Mouse (Mus musculus) spleen, adult 2 months (tissue): ENCODE measurements around the gene Slco2a1. TPM values are rescaled to one million over a fixed set of nuclear protein-coding genes. Genes with fewer than 3 reads are reported as not detected.

Experiments used
- DNase-seq, 2 experiments: peaks; one replicate each; pipeline versions ENCODE4 v3.0.0 to v3.0.0-alpha.2; 2012 to 2021; ENCODE audit warnings: low spot score in 2 of 2, low read depth in 1 of 2
- H3K27ac ChIP-seq: fragments of 200-500 bp; 2 replicates; pipeline ENCODE4 v1.5.1; 2012; ENCODE audit warnings: low read length, inconsistent platforms; ENCODE audit not compliant: insufficient read depth
- H3K27me3 ChIP-seq: fragments of 200-500 bp; 2 replicates; pipeline ENCODE4 v1.6.1; 2012; ENCODE audit warnings: mild to moderate bottlenecking, moderate library complexity, low read length, inconsistent platforms; ENCODE audit not compliant: control insufficient read depth, insufficient read depth
- H3K36me3 ChIP-seq: fragments of 200-500 bp; 2 replicates; pipeline ENCODE4 v1.6.1; 2012; ENCODE audit warnings: mild to moderate bottlenecking, low read length, inconsistent platforms; ENCODE audit not compliant: control insufficient read depth, insufficient read depth
- H3K4me1 ChIP-seq: fragments of 200-500 bp; 2 replicates; pipeline ENCODE4 v1.6.1; 2011; ENCODE audit warnings: inconsistent platforms; ENCODE audit not compliant: control insufficient read depth, insufficient read depth, insufficient read length
- H3K4me3 ChIP-seq: fragments of 200-500 bp; 2 replicates; pipeline ENCODE4 v1.5.1; 2011; ENCODE audit warnings: mild to moderate bottlenecking, inconsistent platforms; ENCODE audit not compliant: insufficient read depth, insufficient read length; ENCODE audit errors: extremely low read depth
- CTCF ChIP-seq: fragments of 200-500 bp; IDR thresholded peaks from 2 replicates; pipeline ENCODE4 v1.5.1; 2011; ENCODE audit warnings: mild to moderate bottlenecking, inconsistent platforms; ENCODE audit not compliant: insufficient read depth, insufficient read length, insufficient replicate concordance; ENCODE audit errors: extremely low read depth
- POLR2A ChIP-seq: fragments of 200-500 bp; IDR thresholded peaks from 2 replicates; pipeline ENCODE4 v1.6.1; 2011; ENCODE audit warnings: low read depth, low read length, inconsistent platforms
- WGBS: fragments of 180-500 bp; shearing (Covaris S2); methylation state at CpG from one replicate; pipeline ENCODE4 v1.1.7; 2018; 5-methylcytosine and 5-hydroxymethylcytosine counted together
- polyA plus RNA-seq: library from polyadenylated mRNA; depleted of rRNA; stranded (reverse); fragments of >200 nt; gene quantifications from 2 replicates; pipeline ENCODE4 v1.2.3, GENCODE M21; 2012

Slco2a1 gene
- polyA plus RNA-seq, 1 experiment, result 57.0 TPM

- H3K27me3 ChIP-seq, result no peaks in the 10 kb centered on the region
- no peaks in the 10 kb centered on the region for H3K4me1 ChIP-seq
- WGBS, result 68% methylated on average over 8 of the region's 8 CpGs
- DNase-seq, result no peak
- H3K27ac ChIP-seq, result no peak overlapping the region
- H3K36me3 ChIP-seq, result no peaks in the 10 kb centered on the region
- no peak overlapping the region for H3K4me3 ChIP-seq
- TF ChIP-seq CTCF, result no peak
- no peak for TF ChIP-seq POLR2A
These were observed 93.9 kb downstream of the Slco2a1 start for GRCm38 (mm10) chr9:103082246-103082975.

GRCm38 (mm10) chr9:103083405-103083804 is 94.9 kb downstream of the Slco2a1 start:
- Histone ChIP-seq H3K4me3 (no peak overlapping the region), H3K4me1 (no peaks in the 10 kb centered on the region), H3K36me3 (no peaks in the 10 kb centered on the region), H3K27me3 (no peaks in the 10 kb centered on the region), H3K27ac (no peak overlapping the region)
- WGBS, result 66% methylated on average over 3 of the region's 3 CpGs
- no peak for DNase-seq
- TF ChIP-seq POLR2A (no peak), CTCF (no peak)

- TF ChIP-seq CTCF (no peak), POLR2A (no peak)
- WGBS, result 94% methylated on average over 6 of the region's 6 CpGs
- H3K27ac ChIP-seq, result no peak overlapping the region
These were observed 98.2 kb downstream of the Slco2a1 start for GRCm38 (mm10) chr9:103086736-103087135.

GRCm38 (mm10) chr9:103087301-103087700 is 98.8 kb downstream of the Slco2a1 start:
- Histone ChIP-seq H3K27me3 (no peaks in the 10 kb centered on the region), H3K27ac (no peak overlapping the region), H3K4me3 (no peak overlapping the region), H3K4me1 (no peaks in the 10 kb centered on the region; the same call in 1 of the 2 replicates), H3K36me3 (no peaks in the 10 kb centered on the region)
- 75% methylated on average over 8 of the region's 8 CpGs for WGBS
- TF ChIP-seq POLR2A, result no peak
- DNase-seq, result no peak

More at GRCm38 (mm10) chr9:103086736-103087135, 98.2 kb downstream of the Slco2a1 start:
- Histone ChIP-seq H3K27me3 (no peaks in the 10 kb centered on the region), H3K4me3 (no peak overlapping the region), H3K4me1 (no peaks in the 10 kb centered on the region), H3K36me3 (no peaks in the 10 kb centered on the region)
- no peak for DNase-seq

- Histone ChIP-seq H3K4me3 (no peak overlapping the region), H3K36me3 (no peaks in the 10 kb centered on the region), H3K27me3 (no peaks in the 10 kb centered on the region), H3K27ac (no peak overlapping the region), H3K4me1 (no peaks in the 10 kb centered on the region; the same call in 1 of the 2 replicates)
- TF ChIP-seq CTCF (no peak), POLR2A (no peak)
- 79% methylated on average over 2 of the region's 2 CpGs for WGBS
- DNase-seq, result no peak
These were observed 100.1 kb downstream of the Slco2a1 start for GRCm38 (mm10) chr9:103088661-103089060.

- DNase-seq, result no peak
- no peak overlapping the region for H3K4me3 ChIP-seq
- no peaks in the 10 kb centered on the region for H3K36me3 ChIP-seq
- H3K27ac ChIP-seq, result no peak overlapping the region
- TF ChIP-seq CTCF, result no peak
- TF ChIP-seq POLR2A, result no peak
- no peaks in the 10 kb centered on the region for H3K27me3 ChIP-seq
- 75% methylated on average over 9 of the region's 9 CpGs for WGBS
- H3K4me1 ChIP-seq, result no peaks in the 10 kb centered on the region; the same call in 1 of the 2 replicates
These were observed 101.8 kb downstream of the Slco2a1 start for GRCm38 (mm10) chr9:103090116-103090875.
